ENCODE assay signal across 11 mouse cellular contexts in the genomic region with DNA sequence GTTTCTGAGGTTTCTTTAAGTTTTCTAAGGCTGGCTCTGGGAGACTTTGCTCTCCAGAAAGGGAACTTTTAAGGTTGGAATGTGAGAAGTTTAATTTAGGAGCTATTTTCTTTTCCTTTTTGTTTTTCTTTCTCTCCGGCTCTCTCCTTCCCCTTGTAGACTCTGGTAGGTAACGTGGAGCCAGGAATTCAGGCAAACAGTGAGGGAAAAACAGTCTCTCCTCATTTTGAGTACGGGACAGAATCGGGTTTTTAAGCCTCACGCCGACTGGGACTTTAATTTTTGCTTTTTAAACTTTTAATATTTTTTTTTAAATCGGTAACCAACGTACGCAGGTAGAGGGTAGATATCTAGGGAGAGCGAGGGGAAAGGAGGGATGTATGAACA. TPM values are rescaled to one million over a fixed set of nuclear protein-coding genes. Genes with fewer than 3 reads are reported as not detected.
DNase-seq lines count a peak whose midpoint lies in the region; ATAC-seq and TF ChIP-seq lines count a peak whose summit lies in the region.
"Had no signal": no experiment of that assay in that cellular context is flagged by ENCODE, and none has a peak within 500 bp of the region (broad histone marks: within the 10 kb centered on the region; RNA-seq: fewer than 3 reads in every experiment).

No protein-coding gene starts in this region.

- intact Hi-C loops in heart, postnatal 36 days (cut with DNase I) = loop anchor here (5.0 to 10.0 kb wide), 2 partner anchors 765 to 1303 kb away; no protein-coding TSS in a partner anchor

- WGBS in heart, embryonic 12.5 days = 1% methylated on average over 10 of the region's 10 CpGs
- under 1% methylated on average over 10 of the region's 10 CpGs for WGBS in hindbrain, embryonic 10.5 days
- under 1% methylated on average over 10 of the region's 10 CpGs for WGBS in midbrain, embryonic 11.5 days

- no peaks in the 10 kb centered on the region for H3K9me3 ChIP-seq in heart, embryonic 12.5 days (replicated peaks)
- H3K9me3 ChIP-seq in E14TG2a.4 (ENCODE audit: low read length) = no peaks in the 10 kb centered on the region
- no peaks in the 10 kb centered on the region for H3K9me3 ChIP-seq in hindbrain, embryonic 10.5 days
- no peaks in the 10 kb centered on the region for H3K9me3 ChIP-seq in midbrain, embryonic 11.5 days (ENCODE audit: control insufficient read depth, low read length)

- ATAC-seq in heart, embryonic 12.5 days (ENCODE audit: insufficient number of reproducible peaks, low FRiP score) = no peak
- ATAC-seq in midbrain, embryonic 11.5 days (ENCODE audit: low FRiP score) = no peak
- no peak for ATAC-seq in granulocyte monocyte progenitor cell, adult 5-6 weeks (replicated peaks; ENCODE audit: poor library complexity, severe bottlenecking)

- 0 out of 2 replicates have a peak, but pooled peaks cover 4% of the 10 kb centered on the region for H3K4me1 ChIP-seq in heart, embryonic 12.5 days (replicated peaks)
- peaks cover 31% of the 10 kb centered on the region for H3K4me1 ChIP-seq in E14TG2a.4 (replicated peaks; ENCODE audit: low read depth, low read length)
- H3K4me1 ChIP-seq in hindbrain, embryonic 10.5 days (replicated peaks) = peaks cover 14% of the 10 kb centered on the region; the same call in 1 of the 2 replicates
- H3K4me1 ChIP-seq in midbrain, embryonic 11.5 days (ENCODE audit: control insufficient read depth, insufficient read depth, low read length) = peaks cover 5% of the 10 kb centered on the region; the same call in 1 of the 2 replicates

- H3K4me3 ChIP-seq in heart, embryonic 12.5 days = no peak overlapping the region
- peak overlapping the region; percentile 46 for H3K4me3 ChIP-seq in E14TG2a.4 (replicated peaks; ENCODE audit: low read length)
- peak overlapping the region; percentile 46 for H3K4me3 ChIP-seq in hindbrain, embryonic 10.5 days
- peak overlapping the region; percentile 15; the same call in 1 of the 2 replicates for H3K4me3 ChIP-seq in midbrain, embryonic 11.5 days (ENCODE audit: low read depth, low read length)
- H3K4me3 ChIP-seq: heart, adult 2 months had no signal

- no peak overlapping the region for H3K9ac ChIP-seq in heart, embryonic 12.5 days
- H3K9ac ChIP-seq in midbrain, embryonic 11.5 days (ENCODE audit: low read length) = no peak overlapping the region; the same call in 1 of the 2 replicates

- TF ChIP-seq CTCF in E14TG2a.4 (conservative IDR thresholded peaks at IDR 0.05; ENCODE audit: low read length) = no peak

- H3K4me2 ChIP-seq in heart, embryonic 12.5 days = peak overlapping the region; percentile 63; the same call in 1 of the 2 replicates
- no peak overlapping the region for H3K4me2 ChIP-seq in midbrain, embryonic 11.5 days

- H3K36me3 ChIP-seq in heart, embryonic 12.5 days = no peaks in the 10 kb centered on the region
- H3K36me3 ChIP-seq in E14TG2a.4 (ENCODE audit: insufficient read depth, low read length) = no peaks in the 10 kb centered on the region
- H3K36me3 ChIP-seq in hindbrain, embryonic 10.5 days = no peaks in the 10 kb centered on the region
- no peaks in the 10 kb centered on the region for H3K36me3 ChIP-seq in midbrain, embryonic 11.5 days (ENCODE audit: control insufficient read depth, insufficient read depth, low read length)

- peaks cover 58% of the 10 kb centered on the region for H3K27me3 ChIP-seq in heart, embryonic 12.5 days (replicated peaks)
- peaks cover 71% of the 10 kb centered on the region for H3K27me3 ChIP-seq in E14TG2a.4 (ENCODE audit: insufficient read depth, low read length)
- peaks cover 97% of the 10 kb centered on the region for H3K27me3 ChIP-seq in hindbrain, embryonic 10.5 days (ENCODE audit: insufficient read depth, poor library complexity, severe bottlenecking)
- peaks cover 73% of the 10 kb centered on the region for H3K27me3 ChIP-seq in midbrain, embryonic 11.5 days (ENCODE audit: control insufficient read depth, insufficient read depth, low read length)

- no peak overlapping the region for H3K27ac ChIP-seq in heart, embryonic 12.5 days (ENCODE audit: poor library complexity, severe bottlenecking)
- H3K27ac ChIP-seq in hindbrain, embryonic 10.5 days = peak overlapping the region; percentile 82; the same call in 1 of the 2 replicates
- no peak overlapping the region; the same call in 1 of the 2 replicates for H3K27ac ChIP-seq in midbrain, embryonic 11.5 days (ENCODE audit: low read depth, low read length)
- H3K27ac ChIP-seq: heart, adult 2 months had no signal

- DNase-seq in heart, postnatal 36 days = no peak
- DNase-seq in hindbrain, embryonic 10.5 days (ENCODE audit: low spot score) = no peak
- peak; percentile 97 for DNase-seq in midbrain, embryonic 11.5 days (ENCODE audit: low spot score, missing footprints)
- no peak for DNase-seq in ovary, postnatal 10 days (ENCODE audit: low spot score)
- DNase-seq in liver = no peak
- DNase-seq: heart, adult 2 months; layer of hippocampus, postnatal 36 days; lung, postnatal 14 days had no signal

RNA-seq across cellular contexts. Expression of a gene that starts 0.6 kb away (rescaled TPM):
- 0.23 and 0.31 TPM in 2 replicates for polyA plus RNA-seq in heart, embryonic 12.5 days (2016; fragmentation: Nextera tagmentation; extraction: Ambion mirVana)
- total RNA-seq in heart, postnatal 36 days (2021) = not detected
- polyA plus RNA-seq in hindbrain, embryonic 10.5 days (2016; fragmentation: Nextera tagmentation; extraction: Ambion mirVana) = 38.6 and 81.5 TPM in 2 replicates
- polyA plus RNA-seq in midbrain, embryonic 11.5 days (2014; fragmentation: Nextera tagmentation; extraction: Ambion mirVana) = 34.0 and 37.0 TPM in 2 replicates
- total RNA-seq in granulocyte monocyte progenitor cell, adult 5-6 weeks (2014; fragmentation: Nextera tagmentation) = not detected in 2 replicates
- total RNA-seq in granulocyte monocyte progenitor cell, adult 5-6 weeks (2017) = not detected in 2 replicates
- total RNA-seq: heart, adult 2 months had no signal

Comparison
In these comparisons a context has a peak if more than half of its experiments do, and no peak if none do; other contexts are left out.
1. RNA of a gene that starts 0.6 kb away (polyA plus RNA-seq): 38.6 to 81.5 TPM in hindbrain, embryonic 10.5 days and 34.0 to 37.0 TPM in midbrain, embryonic 11.5 days; 0.23 to 0.31 TPM in heart, embryonic 12.5 days; every median in the first group is over 10 times any median in the second.